Comparison of ENCODE assay signal across 11 mouse cellular contexts in the genomic region with DNA sequence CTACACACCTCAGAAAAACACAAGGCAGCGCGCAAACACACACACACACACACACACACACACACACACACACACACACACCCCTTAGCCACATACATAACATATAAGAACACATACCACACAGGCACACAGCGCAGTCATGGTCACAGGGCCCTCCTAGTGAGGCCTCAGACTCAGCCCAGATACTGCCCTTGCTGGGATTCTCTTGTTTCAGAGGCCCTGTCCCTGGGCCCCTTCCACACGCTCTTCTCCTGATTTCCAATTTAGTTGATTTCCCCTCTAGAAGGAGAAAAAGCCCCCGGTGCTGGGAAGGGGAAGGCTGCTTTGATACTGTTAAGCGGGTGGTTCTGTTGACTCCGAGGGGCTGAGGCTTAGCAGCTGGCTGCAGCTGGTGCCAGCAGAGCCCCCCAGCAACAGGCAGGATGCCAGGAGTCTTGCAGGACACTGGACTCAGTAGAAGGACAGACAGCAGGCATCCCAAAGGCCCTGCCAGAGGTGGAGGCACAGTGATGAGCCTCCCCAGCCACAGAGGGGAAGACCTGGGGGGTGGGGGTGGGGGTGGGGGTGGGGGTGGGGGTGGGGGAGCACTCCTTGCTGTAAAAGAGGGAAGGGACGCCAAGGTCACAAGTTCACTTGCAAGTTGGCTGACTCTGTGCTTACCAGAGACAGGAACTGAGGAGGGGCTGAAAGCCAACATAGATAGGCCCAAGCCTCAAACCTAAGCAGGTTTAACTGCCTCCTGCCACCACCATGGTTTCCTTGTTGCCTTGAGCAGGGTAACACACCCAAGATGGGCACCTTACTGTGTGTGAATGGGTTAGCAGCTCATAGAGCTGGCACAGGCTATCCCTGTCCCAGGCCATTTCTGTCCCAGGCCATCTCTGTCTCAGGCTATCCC. TPM values are rescaled to one million over a fixed set of nuclear protein-coding genes. Genes with fewer than 3 reads are reported as not detected.
DNase-seq lines count a peak whose midpoint lies in the region; ATAC-seq and TF ChIP-seq lines count a peak whose summit lies in the region.
"Had no signal": no experiment of that assay in that cellular context is flagged by ENCODE, and none has a peak within 500 bp of the region (broad histone marks: within the 10 kb centered on the region; RNA-seq: fewer than 3 reads in every experiment).

No protein-coding gene starts in this region.

- DNase-seq in kidney, postnatal 36 days, result no peak
- peak; percentile 42 to 78 for DNase-seq in lung, postnatal 4 days
- DNase-seq in adrenal gland, postnatal 14 days, result no peak
- no peak for DNase-seq in adipocyte (ENCODE audit: low spot score)
- no peak for DNase-seq in right cerebral cortex, adult 18-20 months
- DNase-seq: cerebellum, adult 18-20 months; spleen, adult 18-20 months had no signal

- H3K9me3 ChIP-seq in kidney, embryonic 15.5 days (replicated peaks), result no peaks in the 10 kb centered on the region
- no peaks in the 10 kb centered on the region for H3K9me3 ChIP-seq in E14TG2a.4 (ENCODE audit: low read length)
- no peaks in the 10 kb centered on the region for H3K9me3 ChIP-seq in embryonic facial prominence, embryonic 15.5 days (replicated peaks)
- H3K9me3 ChIP-seq: liver, embryonic 15.5 days had no signal

- peaks cover 29% of the 10 kb centered on the region for H3K36me3 ChIP-seq in kidney, embryonic 15.5 days
- H3K36me3 ChIP-seq in E14TG2a.4 (ENCODE audit: insufficient read depth, low read length), result peaks cover 38% of the 10 kb centered on the region
- H3K36me3 ChIP-seq in embryonic facial prominence, embryonic 15.5 days, result peaks cover 30% of the 10 kb centered on the region; the same call in 1 of the 2 replicates
- H3K36me3 ChIP-seq: liver, embryonic 15.5 days had no signal

- H3K4me3 ChIP-seq in kidney, embryonic 15.5 days (replicated peaks), result no peak overlapping the region
- H3K4me3 ChIP-seq in E14TG2a.4 (replicated peaks; ENCODE audit: low read length), result peak overlapping the region; percentile 70
- no peak overlapping the region for H3K4me3 ChIP-seq in embryonic facial prominence, embryonic 15.5 days (replicated peaks)
- H3K4me3 ChIP-seq: liver, embryonic 15.5 days had no signal

- peak overlapping the region; percentile 78 for H3K27ac ChIP-seq in kidney, embryonic 15.5 days
- peak overlapping the region; percentile 22; the same call in 1 of the 2 replicates for H3K27ac ChIP-seq in embryonic facial prominence, embryonic 15.5 days (replicated peaks)
- H3K27ac ChIP-seq: liver, embryonic 15.5 days had no signal

- peak; percentile 42 for ATAC-seq in kidney, embryonic 15.5 days (replicated peaks; ENCODE audit: low FRiP score)
- ATAC-seq in embryonic facial prominence, embryonic 15.5 days (ENCODE audit: insufficient number of reproducible peaks, low FRiP score, low TSS enrichment, low read depth), result peak; percentile 30

- no peak overlapping the region for H3K9ac ChIP-seq in kidney, embryonic 15.5 days
- H3K9ac ChIP-seq in embryonic facial prominence, embryonic 15.5 days, result no peak overlapping the region
- H3K9ac ChIP-seq: liver, embryonic 15.5 days had no signal

- H3K4me1 ChIP-seq in kidney, embryonic 15.5 days, result peaks cover 89% of the 10 kb centered on the region
- H3K4me1 ChIP-seq in E14TG2a.4 (replicated peaks; ENCODE audit: low read depth, low read length), result peaks cover 98% of the 10 kb centered on the region
- H3K4me1 ChIP-seq in embryonic facial prominence, embryonic 15.5 days, result peaks cover 79% of the 10 kb centered on the region
- H3K4me1 ChIP-seq: liver, embryonic 15.5 days had no signal

- no peak overlapping the region for H3K4me2 ChIP-seq in kidney, embryonic 15.5 days
- H3K4me2 ChIP-seq in embryonic facial prominence, embryonic 15.5 days (replicated peaks), result no peak overlapping the region
- H3K4me2 ChIP-seq: liver, embryonic 15.5 days had no signal

- no peak for TF ChIP-seq CTCF in E14TG2a.4 (conservative IDR thresholded peaks at IDR 0.05; ENCODE audit: low read length)

- WGBS in kidney, embryonic 15.5 days, result 35% methylated on average over 8 of the region's 8 CpGs
- 33% methylated on average over 8 of the region's 8 CpGs for WGBS in embryonic facial prominence, embryonic 15.5 days

- no peaks in the 10 kb centered on the region for H3K27me3 ChIP-seq in kidney, embryonic 15.5 days
- no peaks in the 10 kb centered on the region for H3K27me3 ChIP-seq in E14TG2a.4 (ENCODE audit: insufficient read depth, low read length)
- H3K27me3 ChIP-seq in embryonic facial prominence, embryonic 15.5 days, result no peaks in the 10 kb centered on the region

RNA-seq across cellular contexts. Expression of a gene that starts 17.0 kb away (rescaled TPM):
- polyA plus RNA-seq in kidney, embryonic 15.5 days (2015; fragmentation: Nextera tagmentation; extraction: Ambion mirVana), result 0.40 and 0.64 TPM in 2 replicates
- 0.63 and 1.5 TPM in 2 replicates for polyA plus RNA-seq in embryonic facial prominence, embryonic 15.5 days (2015; fragmentation: Nextera tagmentation; extraction: Ambion mirVana)
- 2.6 and 4.3 TPM in 2 replicates for total RNA-seq in adrenal gland, postnatal 14 days (2021)

RNA-seq across cellular contexts. Expression of a gene that starts 40.6 kb away (rescaled TPM):
- polyA plus RNA-seq in kidney, embryonic 15.5 days (2015; fragmentation: Nextera tagmentation; extraction: Ambion mirVana), result 4.0 and 4.5 TPM in 2 replicates
- 8.7 and 9.0 TPM in 2 replicates for polyA plus RNA-seq in embryonic facial prominence, embryonic 15.5 days (2015; fragmentation: Nextera tagmentation; extraction: Ambion mirVana)
- total RNA-seq in adrenal gland, postnatal 14 days (2021), result 58.4 and 117 TPM in 2 replicates

Comparison
In these comparisons a context has a peak if more than half of its experiments do, and no peak if none do; other contexts are left out.
1. DNase-seq: peak in lung, postnatal 4 days (2 of 2); none in kidney, postnatal 36 days (0 of 2), adrenal gland, postnatal 14 days (single experiment), adipocyte (single experiment) and right cerebral cortex, adult 18-20 months (single experiment).